Mouse (Mus musculus) small intestine, adult 2 months (tissue): ENCODE results near the gene Btg3. TPM values are rescaled to one million over a fixed set of nuclear protein-coding genes. Genes with fewer than 3 reads are reported as not detected.
A peak's percentile ranks its signal among the peaks of the same experiment; 100 is the strongest.

Experiments
- H3K27ac ChIP-seq: fragments of 200-500 bp; 2 replicates; pipeline ENCODE4 v1.5.1; 2012; ENCODE audit warnings: low read depth, low read length, control low read depth, inconsistent platforms; ENCODE audit not compliant: insufficient read depth
- H3K27me3 ChIP-seq: fragments of 200-500 bp; 2 replicates; pipeline ENCODE4 v1.6.1; 2012; ENCODE audit warnings: mild to moderate bottlenecking, moderate library complexity, low read length, inconsistent platforms; ENCODE audit not compliant: control insufficient read depth, insufficient read depth
- H3K36me3 ChIP-seq: fragments of 200-500 bp; 2 replicates; pipeline ENCODE4 v1.6.1; 2012; ENCODE audit warnings: mild to moderate bottlenecking, low read length, control low read depth, inconsistent platforms; ENCODE audit not compliant: control insufficient read depth, insufficient read depth
- H3K4me1 ChIP-seq: fragments of 200-500 bp; 2 replicates; pipeline ENCODE4 v1.6.1; 2012; ENCODE audit warnings: low read length, inconsistent platforms, mixed read lengths; ENCODE audit not compliant: control insufficient read depth, insufficient read depth, insufficient read length
- H3K4me3 ChIP-seq: fragments of 200-500 bp; 2 replicates; pipeline ENCODE4 v1.5.1; 2012; ENCODE audit warnings: low read depth, mild to moderate bottlenecking, control low read depth, inconsistent platforms, low read length, moderate library complexity
- CTCF ChIP-seq: fragments of 200-500 bp; IDR thresholded peaks from 2 replicates; pipeline ENCODE4 v1.5.1; 2012; ENCODE audit warnings: low read depth, mild to moderate bottlenecking, control low read depth, inconsistent platforms, low read length, moderate library complexity, mixed read lengths; ENCODE audit not compliant: insufficient replicate concordance, insufficient read length; ENCODE audit errors: extremely low read depth
- POLR2A ChIP-seq: fragments of 200-500 bp; IDR thresholded peaks from 2 replicates; pipeline ENCODE4 v1.6.1; 2012; ENCODE audit warnings: low read depth, mild to moderate bottlenecking, control low read depth, inconsistent platforms, low read length, moderate library complexity
- WGBS: fragments of 180-500 bp; shearing (Covaris S2); methylation state at CpG from one replicate; pipeline ENCODE4 v1.1.7; 2018; 5-methylcytosine and 5-hydroxymethylcytosine counted together
- polyA plus RNA-seq: library from polyadenylated mRNA; depleted of rRNA; stranded (reverse); fragments of >200 nt; gene quantifications from 2 replicates; pipeline ENCODE4 v1.2.3, GENCODE M21; 2012

Gene Btg3
- polyA plus RNA-seq, 1 experiment, result 0.72 TPM

GRCm38 (mm10) chr16:78346662-78347327 lies 30.2 kb downstream of the Btg3 start:
- Histone ChIP-seq H3K27me3 (no peaks in the 10 kb centered on the region), H3K4me1 (no peaks in the 10 kb centered on the region), H3K4me3 (no peak overlapping the region), H3K36me3 (peaks cover 17% of the 10 kb centered on the region), H3K27ac (no peak overlapping the region)
- TF ChIP-seq POLR2A, result no peak
- no peak for TF ChIP-seq CTCF
- 71% methylated on average over 2 of the region's 2 CpGs for WGBS

- Histone ChIP-seq H3K4me1 (no peaks in the 10 kb centered on the region), H3K4me3 (no peak overlapping the region), H3K27me3 (no peaks in the 10 kb centered on the region), H3K27ac (no peak overlapping the region), H3K36me3 (peaks cover 23% of the 10 kb centered on the region)
- 72% methylated on average over 6 of the region's 6 CpGs for WGBS
- TF ChIP-seq CTCF, result no peak
- TF ChIP-seq POLR2A, result no peak
Measured at GRCm38 (mm10) chr16:78343792-78344191, 33.2 kb downstream of the Btg3 start.

DNA sequence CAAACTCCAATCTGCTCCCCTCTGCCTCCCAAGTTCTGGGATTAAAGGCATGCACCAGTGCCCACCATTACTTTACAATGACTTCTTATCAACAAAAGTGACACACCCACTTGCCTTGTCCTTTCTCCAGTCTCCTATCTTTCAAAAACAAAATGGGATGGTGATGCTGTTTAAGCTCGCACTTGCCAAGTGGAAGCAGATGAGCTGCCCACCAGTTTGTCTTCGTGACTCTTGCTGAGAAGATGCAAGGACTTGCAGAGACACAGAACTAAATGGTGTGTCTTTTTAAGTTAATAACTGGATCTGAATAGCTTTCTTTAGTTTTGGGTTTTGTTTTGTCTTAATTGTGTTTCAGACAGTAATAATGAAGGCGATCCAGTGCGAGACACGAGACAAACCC lies 34.2 kb downstream of the Btg3 start:
- H3K27me3 ChIP-seq, result no peaks in the 10 kb centered on the region
- 89% methylated on average over 5 of the region's 5 CpGs for WGBS

DNA sequence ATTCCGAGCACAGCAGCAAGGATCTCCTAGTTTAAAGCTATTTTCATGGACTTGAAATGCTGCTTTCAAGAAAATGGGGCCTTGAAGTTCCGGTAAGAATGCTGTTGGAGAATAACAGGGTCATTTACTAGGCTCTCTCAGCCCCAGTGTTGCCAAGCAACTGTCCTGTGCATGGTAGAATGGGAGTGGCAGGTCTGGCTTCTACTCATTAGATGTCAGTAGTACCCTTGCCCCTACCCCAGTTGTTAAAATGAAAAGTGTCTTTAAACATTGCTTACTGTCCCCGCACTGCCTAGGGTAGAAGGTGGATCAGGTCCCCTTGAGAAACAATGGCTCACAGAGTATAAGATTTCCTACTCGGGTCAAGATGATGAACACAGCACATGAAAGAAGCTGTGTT lies 35.6 kb downstream of the Btg3 start:
- Histone ChIP-seq H3K27ac (no peak overlapping the region), H3K27me3 (no peaks in the 10 kb centered on the region), H3K4me1 (no peaks in the 10 kb centered on the region), H3K4me3 (no peak overlapping the region), H3K36me3 (peaks cover 24% of the 10 kb centered on the region)
- TF ChIP-seq POLR2A, result no peak
- TF ChIP-seq CTCF, result no peak
- 91% methylated on average over 4 of the region's 4 CpGs for WGBS

More for the DNA sequence above, 34.2 kb downstream of the Btg3 start:
- no peak overlapping the region for H3K27ac ChIP-seq
- TF ChIP-seq POLR2A (no peak), CTCF (no peak)
- no peak overlapping the region for H3K4me3 ChIP-seq
- H3K4me1 ChIP-seq, result no peaks in the 10 kb centered on the region
- peaks cover 23% of the 10 kb centered on the region for H3K36me3 ChIP-seq

DNA sequence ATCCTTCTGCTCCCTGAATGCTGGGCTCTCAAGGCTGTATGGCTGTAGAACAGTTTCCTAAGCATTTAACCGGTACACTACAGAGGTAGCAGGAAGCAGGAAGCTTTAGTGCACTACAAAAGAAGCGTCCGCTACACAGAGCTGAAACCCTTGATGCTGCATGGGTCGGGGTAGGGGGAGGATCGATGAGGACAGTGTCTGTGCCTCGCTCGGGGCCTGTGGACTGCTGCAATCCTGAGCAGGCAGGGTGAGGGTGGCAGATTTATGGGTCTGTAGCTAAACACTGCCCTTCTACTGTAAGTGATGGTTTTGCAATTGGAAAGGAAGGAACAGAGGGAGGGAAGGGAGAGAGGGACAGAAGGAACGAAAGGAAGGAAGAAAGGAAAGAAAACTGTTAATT lies 39.8 kb downstream of the Btg3 start:
- peaks cover 40% of the 10 kb centered on the region for H3K36me3 ChIP-seq
- no peak overlapping the region for H3K27ac ChIP-seq
- H3K4me3 ChIP-seq, result no peak overlapping the region
- WGBS, result 62% methylated on average over 8 of the region's 8 CpGs
- H3K4me1 ChIP-seq, result no peaks in the 10 kb centered on the region
- no peaks in the 10 kb centered on the region for H3K27me3 ChIP-seq
- TF ChIP-seq POLR2A (no peak), CTCF (no peak)

DNA sequence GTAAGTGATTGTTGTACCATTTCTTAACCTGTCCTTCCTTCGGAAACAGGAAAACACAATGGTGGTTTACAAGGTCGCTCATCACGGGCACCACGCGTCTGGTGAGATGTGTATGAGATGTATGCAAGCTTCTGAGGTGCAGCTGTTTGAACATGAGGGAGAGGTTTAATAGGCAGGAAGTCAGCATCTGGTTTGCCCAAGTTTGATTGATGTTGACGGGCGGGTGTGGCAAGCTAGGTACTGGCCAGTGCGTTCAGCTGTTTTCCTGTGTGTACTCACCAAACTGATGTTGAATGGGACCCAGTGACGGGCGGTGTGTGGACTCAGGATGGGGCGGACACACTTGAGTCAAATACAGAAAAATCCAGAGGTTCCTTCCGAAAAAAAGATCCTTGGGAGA lies 49.0 kb downstream of the Btg3 start:
- H3K4me1 ChIP-seq, result peaks cover 4% of the 10 kb centered on the region; the same call in 1 of the 2 replicates
- WGBS, result 30% methylated on average over 12 of the region's 12 CpGs

DNA sequence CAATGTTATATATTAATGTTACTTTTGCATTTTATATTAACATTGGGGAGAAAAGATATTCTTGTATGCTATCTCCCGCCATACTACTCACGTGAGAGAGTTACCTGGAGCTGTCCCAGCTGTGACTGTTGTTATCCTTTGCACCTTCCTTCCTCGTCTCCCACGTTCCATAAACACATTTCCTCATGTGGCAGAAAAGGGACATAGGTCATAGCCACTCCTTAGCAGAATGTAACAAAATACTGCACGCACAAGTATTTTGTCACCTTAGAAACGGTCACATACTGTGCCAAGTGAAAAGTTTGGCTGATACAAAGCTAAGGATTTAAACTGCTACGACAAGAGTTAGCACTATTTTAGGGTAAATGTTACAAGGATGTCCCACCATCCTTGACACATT lies 49.4 kb downstream of the Btg3 start:
- Histone ChIP-seq H3K4me3 (no peak overlapping the region), H3K27me3 (no peaks in the 10 kb centered on the region), H3K4me1 (peaks cover 4% of the 10 kb centered on the region; the same call in 1 of the 2 replicates), H3K27ac (peak overlapping the region; percentile 31), H3K36me3 (peaks cover 27% of the 10 kb centered on the region)
- TF ChIP-seq CTCF (no peak), POLR2A (no peak)
- WGBS, result 31% methylated on average over 7 of the region's 7 CpGs

More for the DNA sequence above, 49.0 kb downstream of the Btg3 start:
- H3K36me3 ChIP-seq, result peaks cover 30% of the 10 kb centered on the region
- TF ChIP-seq POLR2A (no peak), CTCF (no peak)
- no peaks in the 10 kb centered on the region for H3K27me3 ChIP-seq
- no peak overlapping the region for H3K4me3 ChIP-seq
- H3K27ac ChIP-seq, result peak overlapping the region; percentile 31
